Mouse (Mus musculus) myocyte (in vitro differentiated cells): Measurements from ENCODE around the gene Rasgrf2. TPM values are rescaled to one million over a fixed set of nuclear protein-coding genes. Genes with fewer than 3 reads are reported as not detected.

Experiments used
- H3K27me3 ChIP-seq: one replicate; pipeline ENCODE4 v1.6.1; 2011; ENCODE audit not compliant: control insufficient read depth, insufficient read depth, insufficient read length
- H3K36me3 ChIP-seq: one replicate; pipeline ENCODE4 v1.6.1; 2011; ENCODE audit not compliant: control insufficient read depth, insufficient read depth
- H3K4me2 ChIP-seq: one replicate; pipeline ENCODE4 v1.6.1; 2011; ENCODE audit warnings: low read depth, control low read depth
- H3K4me3 ChIP-seq: one replicate; pipeline ENCODE4 v1.5.1; 2011; ENCODE audit warnings: mild to moderate bottlenecking, control low read depth, moderate library complexity
- H3K79me2 ChIP-seq: one replicate; pipeline ENCODE4 v1.6.1; 2011; ENCODE audit not compliant: control insufficient read depth, insufficient read depth
- H3ac ChIP-seq: one replicate; pipeline ENCODE4 v1.6.1; 2011; ENCODE audit not compliant: control insufficient read depth, insufficient read length
- CEBPB ChIP-seq: IDR thresholded peaks from 2 replicates; pipeline ENCODE4 v1.6.1; 2011; ENCODE audit warnings: mild to moderate bottlenecking, moderate library complexity; ENCODE audit not compliant: poor library complexity, insufficient read depth, severe bottlenecking
- E2F4 ChIP-seq: IDR thresholded peaks from one replicate; pipeline ENCODE4 v1.6.1; 2011; ENCODE audit warnings: mild to moderate bottlenecking, control low read depth, moderate library complexity; ENCODE audit not compliant: insufficient read depth
- MAX ChIP-seq: IDR thresholded peaks from one replicate; pipeline ENCODE4 v1.6.1; 2011; ENCODE audit warnings: low read depth, mild to moderate bottlenecking, control low read depth
- MYOD1 ChIP-seq, 3 experiments: IDR thresholded peaks; one replicate each; pipeline ENCODE4 v1.6.1; 2011; ENCODE audit warnings: control low read depth in 2 of 3, low read depth in 2 of 3, mild to moderate bottlenecking in 2 of 3, moderate library complexity in 1 of 3; ENCODE audit not compliant: insufficient read length in 2 of 3, control insufficient read depth in 1 of 3
- MYOG ChIP-seq, 3 experiments: IDR thresholded peaks; one replicate each; pipeline ENCODE4 v1.6.1; 2011; ENCODE audit warnings: control low read depth in 2 of 3, low read depth in 2 of 3, mild to moderate bottlenecking in 2 of 3; ENCODE audit not compliant: insufficient read length in 2 of 3, control insufficient read depth in 1 of 3, insufficient read depth in 1 of 3
- POLR2A ChIP-seq: IDR thresholded peaks from one replicate; pipeline ENCODE4 v1.6.1; 2011; ENCODE audit warnings: low read depth, mild to moderate bottlenecking, control low read depth, moderate library complexity; ENCODE audit not compliant: insufficient read length
- POLR2AphosphoS2 ChIP-seq: IDR thresholded peaks from one replicate; pipeline ENCODE4 v1.6.1; 2011; ENCODE audit warnings: low read depth, control low read depth; ENCODE audit not compliant: insufficient read length
- REST ChIP-seq: IDR thresholded peaks from one replicate; pipeline ENCODE4 v1.6.1; 2011; ENCODE audit warnings: mild to moderate bottlenecking, control low read depth, moderate library complexity; ENCODE audit not compliant: insufficient read depth, insufficient read length
- SRF ChIP-seq: IDR thresholded peaks from one replicate; pipeline ENCODE4 v1.6.1; 2011; ENCODE audit warnings: low read depth; ENCODE audit not compliant: control insufficient read depth, insufficient read length
- TCF12 ChIP-seq: IDR thresholded peaks from one replicate; pipeline ENCODE4 v1.6.1; 2011; ENCODE audit warnings: mild to moderate bottlenecking, control low read depth; ENCODE audit not compliant: poor library complexity, insufficient read depth, severe bottlenecking
- TCF3 ChIP-seq: IDR thresholded peaks from one replicate; pipeline ENCODE4 v1.6.1; 2011; ENCODE audit warnings: low read depth, control low read depth; ENCODE audit not compliant: insufficient read length
- USF1 ChIP-seq: IDR thresholded peaks from one replicate; pipeline ENCODE4 v1.6.1; 2011; ENCODE audit warnings: low read depth, mild to moderate bottlenecking, control low read depth, moderate library complexity
- polyA plus RNA-seq: library from polyadenylated mRNA; unstranded; fragments of >200 nt; fragmentation: generic; extraction: Trizol; gene quantifications from one replicate; pipeline ENCODE4 v1.2.1, GENCODE M21; 2012; ENCODE audit warnings: missing spikeins

Gene Rasgrf2
- polyA plus RNA-seq, 1 experiment: 0.07 TPM

DNA sequence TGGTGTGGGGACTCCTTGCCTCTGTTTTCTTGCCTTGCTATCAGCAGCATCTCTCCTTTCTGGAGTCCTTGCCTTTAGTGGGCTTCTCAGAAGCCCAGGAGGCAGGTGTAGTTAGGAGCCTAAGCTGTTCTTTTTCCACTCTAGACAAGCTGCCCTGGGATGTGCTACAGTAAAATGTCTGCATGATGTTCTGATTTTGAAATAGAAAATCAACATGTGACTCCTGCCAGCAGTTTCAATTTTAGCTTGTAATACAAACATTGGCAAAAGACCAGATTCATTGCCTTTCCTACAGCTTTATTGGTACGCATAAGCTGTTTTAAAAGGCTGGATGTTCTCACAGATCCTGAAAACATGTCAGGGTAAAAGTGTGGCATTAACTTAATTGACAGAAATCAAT is 176.3 kb downstream of the Rasgrf2 start:
- Histone ChIP-seq H3K27me3 (no peaks in the 10 kb centered on the region), H3K79me2 (no peaks in the 10 kb centered on the region), H3K4me3 (no peak overlapping the region), H3K4me2 (peak overlapping the region; percentile 50), H3K36me3 (no peaks in the 10 kb centered on the region), H3ac (no peak overlapping the region)
- no peak for TF ChIP-seq E2F4
- no peak for TF ChIP-seq POLR2A
- no peak for TF ChIP-seq MAX

- no peaks in the 10 kb centered on the region for H3K27me3 ChIP-seq
- no peaks in the 10 kb centered on the region for H3K79me2 ChIP-seq
- H3K36me3 ChIP-seq: no peaks in the 10 kb centered on the region
- TF ChIP-seq MYOD1 (IDR thresholded peaks at IDR 0.05; ENCODE audit: control insufficient read depth in 1 of 3, insufficient read length in 2 of 3, low read depth in 2 of 3): no peak
- no peak for TF ChIP-seq MAX
- no peak for TF ChIP-seq SRF
- TF ChIP-seq POLR2AphosphoS2: no peak
- no peak for TF ChIP-seq E2F4
- TF ChIP-seq TCF12: no peak
- no peak for TF ChIP-seq MYOG (IDR thresholded peaks at IDR 0.05; ENCODE audit: control insufficient read depth in 1 of 3, insufficient read depth in 1 of 3, insufficient read length in 2 of 3, low read depth in 2 of 3)
- no peak for TF ChIP-seq TCF3
- no peak overlapping the region for H3K4me3 ChIP-seq
- H3K4me2 ChIP-seq: no peak overlapping the region
- no peak overlapping the region for H3ac ChIP-seq
Observed at GRCm38 (mm10) chr13:91940113-91940512, 191.3 kb downstream of the Rasgrf2 start.

- Histone ChIP-seq H3ac (no peak overlapping the region), H3K36me3 (no peaks in the 10 kb centered on the region), H3K4me2 (peak overlapping the region; percentile 39), H3K79me2 (no peaks in the 10 kb centered on the region), H3K27me3 (no peaks in the 10 kb centered on the region), H3K4me3 (no peak overlapping the region)
- TF ChIP-seq REST: no peak
- no peak for TF ChIP-seq POLR2A
- no peak for TF ChIP-seq USF1
- no peak for TF ChIP-seq TCF12
- no peak for TF ChIP-seq CEBPB
- no peak for TF ChIP-seq MAX
- TF ChIP-seq TCF3: no peak
- no peak for TF ChIP-seq E2F4
Observed at GRCm38 (mm10) chr13:91938826-91939225, 192.6 kb downstream of the Rasgrf2 start.

DNA sequence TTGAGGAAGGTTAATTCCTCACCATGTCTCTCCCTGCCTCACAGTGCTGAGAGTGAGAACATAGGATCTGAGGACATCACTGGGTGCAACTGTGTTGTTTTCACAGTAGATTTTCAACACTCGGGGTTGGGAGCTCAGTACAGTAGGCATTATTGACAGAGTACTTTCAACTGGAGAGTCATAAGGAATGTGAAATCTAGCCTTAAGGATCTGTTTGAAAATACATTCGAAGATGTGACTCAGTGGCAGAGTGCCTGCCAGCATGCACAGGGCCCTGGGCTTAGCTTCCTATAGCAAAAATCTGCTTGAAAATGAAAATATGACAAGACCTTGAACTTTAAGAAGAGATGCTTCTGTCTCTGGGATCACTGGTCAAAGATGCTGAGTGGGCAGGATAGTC is 194.2 kb downstream of the Rasgrf2 start:
- TF ChIP-seq CEBPB (no peak), TCF3 (no peak), TCF12 (no peak), MYOG (IDR thresholded peaks at IDR 0.05; ENCODE audit: control insufficient read depth in 1 of 3, insufficient read depth in 1 of 3, insufficient read length in 2 of 3, low read depth in 2 of 3) (no peak), SRF (no peak), E2F4 (no peak), MAX (no peak), USF1 (no peak), POLR2A (no peak)
- Histone ChIP-seq H3K27me3 (no peaks in the 10 kb centered on the region), H3K36me3 (no peaks in the 10 kb centered on the region), H3K4me3 (no peak overlapping the region), H3ac (no peak overlapping the region), H3K4me2 (no peak overlapping the region), H3K79me2 (no peaks in the 10 kb centered on the region)

DNA sequence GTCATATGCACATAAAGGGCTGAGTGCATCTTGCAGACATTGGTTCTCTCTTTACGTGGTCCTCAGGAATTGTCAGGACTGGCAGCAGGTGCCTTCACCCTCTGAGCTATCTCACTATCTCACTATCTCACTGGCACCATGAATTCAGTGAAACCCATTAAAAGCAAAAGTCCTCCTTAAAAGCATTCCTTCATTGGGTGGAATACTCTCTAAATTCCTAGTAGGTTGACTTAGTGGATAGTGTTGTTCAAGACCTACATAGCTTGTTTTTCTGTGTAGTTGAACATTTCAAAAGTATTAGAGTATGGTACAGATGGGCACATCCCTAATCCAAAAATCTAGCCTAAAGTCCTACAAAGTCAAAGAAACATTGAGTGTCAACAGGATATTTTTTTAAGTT is 199.3 kb downstream of the Rasgrf2 start:
- Histone ChIP-seq H3K4me2 (no peak overlapping the region), H3K79me2 (no peaks in the 10 kb centered on the region), H3ac (no peak overlapping the region), H3K27me3 (no peaks in the 10 kb centered on the region), H3K36me3 (no peaks in the 10 kb centered on the region), H3K4me3 (no peak overlapping the region)
- TF ChIP-seq MAX: no peak
- TF ChIP-seq MYOG (IDR thresholded peaks at IDR 0.05; ENCODE audit: control insufficient read depth in 1 of 3, insufficient read depth in 1 of 3, insufficient read length in 2 of 3, low read depth in 2 of 3): no peak

GRCm38 (mm10) chr13:91929943-91930726 is 201.3 kb downstream of the Rasgrf2 start:
- Histone ChIP-seq H3ac (no peak overlapping the region), H3K4me2 (no peak overlapping the region), H3K4me3 (no peak overlapping the region), H3K79me2 (no peaks in the 10 kb centered on the region), H3K27me3 (no peaks in the 10 kb centered on the region), H3K36me3 (no peaks in the 10 kb centered on the region)
- TF ChIP-seq MAX: no peak
- no peak for TF ChIP-seq POLR2AphosphoS2
- TF ChIP-seq MYOG (IDR thresholded peaks at IDR 0.05; ENCODE audit: control insufficient read depth in 1 of 3, insufficient read depth in 1 of 3, insufficient read length in 2 of 3, low read depth in 2 of 3): no peak
- TF ChIP-seq REST: no peak
- TF ChIP-seq E2F4: no peak
- TF ChIP-seq POLR2A: no peak
- TF ChIP-seq MYOD1 (IDR thresholded peaks at IDR 0.05; ENCODE audit: control insufficient read depth in 1 of 3, insufficient read length in 2 of 3, low read depth in 2 of 3): no peak
- TF ChIP-seq SRF: no peak
- TF ChIP-seq CEBPB: no peak
- TF ChIP-seq USF1: no peak
- no peak for TF ChIP-seq TCF3
- no peak for TF ChIP-seq TCF12
